Mouse (Mus musculus) neutrophil, adult 5-6 weeks (primary cell): ENCODE measurements around the gene Gm11639. TPM values are rescaled to one million over a fixed set of nuclear protein-coding genes. Genes with fewer than 3 reads are reported as not detected.
"Not testable (repeated sequence)": the region's sequence is repeated elsewhere in the genome, so short reads cannot be mapped to it uniquely, and the experiment has no call there.

ENCODE experiments used
- ATAC-seq: fragments of 151-379, 151-347 bp; 2 replicates; pipeline ENCODE4 v1.8.0; 2017; ENCODE audit warnings: mild to moderate bottlenecking, moderate TSS enrichment; ENCODE audit not compliant: insufficient number of reproducible peaks, poor library complexity, low FRiP score, severe bottlenecking; ENCODE audit errors: extremely low read depth
- total RNA-seq: library from RNA; stranded (forward); fragments of 200-1000 nt; gene quantifications from 2 replicates; pipeline ENCODE4 v1.2.3, GENCODE M21; 2017

The Gm11639 gene
- total RNA-seq, 1 experiment from 2014 or later, result under 0.01 TPM

- no peak for ATAC-seq
Measured at GRCm38 (mm10) chr11:105029525-105029924, 344.0 kb downstream of the Gm11639 start.

- no peak for ATAC-seq
Measured at GRCm38 (mm10) chr11:105030229-105030628, 344.7 kb downstream of the Gm11639 start.

GRCm38 (mm10) chr11:105031103-105031502 lies 345.6 kb downstream of the Gm11639 start:
- ATAC-seq, result no peak

- ATAC-seq, result no peak
Measured at GRCm38 (mm10) chr11:105035081-105035480, 349.6 kb downstream of the Gm11639 start.

- ATAC-seq, result no peak
Measured at GRCm38 (mm10) chr11:105063292-105063691, 377.8 kb downstream of the Gm11639 start, which contains the start of gene Efcab3. TSS of gene Efcab3 (plus strand) at chr11:105063592.

GRCm38 (mm10) chr11:105112448-105112847 lies 426.9 kb downstream of the Gm11639 start:
- ATAC-seq, result not testable (repeated sequence)

- no peak for ATAC-seq
Measured at GRCm38 (mm10) chr11:105117814-105118213, 432.3 kb downstream of the Gm11639 start.

- no peak for ATAC-seq
Measured at GRCm38 (mm10) chr11:105120551-105121061, 435.1 kb downstream of the Gm11639 start.

- ATAC-seq, result not testable (repeated sequence)
Measured at GRCm38 (mm10) chr11:105121792-105122191, 436.3 kb downstream of the Gm11639 start.

- ATAC-seq, result peak; percentile 45; the same call in 1 of the 2 replicates
Measured at GRCm38 (mm10) chr11:105123986-105124385, 438.5 kb downstream of the Gm11639 start.

- peak; percentile 88 for ATAC-seq
Measured at GRCm38 (mm10) chr11:105125735-105126519, 440.4 kb downstream of the Gm11639 start, which contains the start of gene Mettl2. TSS of gene Mettl2 (plus strand) at chr11:105126425.

- no peak for ATAC-seq
Measured at GRCm38 (mm10) chr11:105126520-105127029, 441.1 kb downstream of the Gm11639 start.

- no peak for ATAC-seq
Measured at GRCm38 (mm10) chr11:105135692-105136091, 450.2 kb downstream of the Gm11639 start.

- ATAC-seq, result not testable (repeated sequence)
Measured at GRCm38 (mm10) chr11:105137255-105137654, 451.7 kb downstream of the Gm11639 start.

GRCm38 (mm10) chr11:105140512-105140911 lies 455.0 kb downstream of the Gm11639 start:
- not testable (repeated sequence) for ATAC-seq

GRCm38 (mm10) chr11:105141115-105141514 lies 455.6 kb downstream of the Gm11639 start:
- no peak for ATAC-seq

GRCm38 (mm10) chr11:105143564-105143963 lies 458.1 kb downstream of the Gm11639 start:
- ATAC-seq, result no peak

GRCm38 (mm10) chr11:105144084-105144483 lies 458.6 kb downstream of the Gm11639 start:
- no peak for ATAC-seq

GRCm38 (mm10) chr11:105144508-105145210 lies 459.2 kb downstream of the Gm11639 start:
- no peak for ATAC-seq
